Mouse (Mus musculus) urinary bladder, postnatal 25 days (tissue): ENCODE measurements around the gene Bet1l.
"Not testable (repeated sequence)": the region's sequence is repeated elsewhere in the genome, so short reads cannot be mapped to it uniquely, and the experiment has no call there.

Experiments
- DNase-seq: peaks from one replicate; pipeline ENCODE4 v3.0.0; 2022; ENCODE audit warnings: low spot score

Gene Bet1l

DNA sequence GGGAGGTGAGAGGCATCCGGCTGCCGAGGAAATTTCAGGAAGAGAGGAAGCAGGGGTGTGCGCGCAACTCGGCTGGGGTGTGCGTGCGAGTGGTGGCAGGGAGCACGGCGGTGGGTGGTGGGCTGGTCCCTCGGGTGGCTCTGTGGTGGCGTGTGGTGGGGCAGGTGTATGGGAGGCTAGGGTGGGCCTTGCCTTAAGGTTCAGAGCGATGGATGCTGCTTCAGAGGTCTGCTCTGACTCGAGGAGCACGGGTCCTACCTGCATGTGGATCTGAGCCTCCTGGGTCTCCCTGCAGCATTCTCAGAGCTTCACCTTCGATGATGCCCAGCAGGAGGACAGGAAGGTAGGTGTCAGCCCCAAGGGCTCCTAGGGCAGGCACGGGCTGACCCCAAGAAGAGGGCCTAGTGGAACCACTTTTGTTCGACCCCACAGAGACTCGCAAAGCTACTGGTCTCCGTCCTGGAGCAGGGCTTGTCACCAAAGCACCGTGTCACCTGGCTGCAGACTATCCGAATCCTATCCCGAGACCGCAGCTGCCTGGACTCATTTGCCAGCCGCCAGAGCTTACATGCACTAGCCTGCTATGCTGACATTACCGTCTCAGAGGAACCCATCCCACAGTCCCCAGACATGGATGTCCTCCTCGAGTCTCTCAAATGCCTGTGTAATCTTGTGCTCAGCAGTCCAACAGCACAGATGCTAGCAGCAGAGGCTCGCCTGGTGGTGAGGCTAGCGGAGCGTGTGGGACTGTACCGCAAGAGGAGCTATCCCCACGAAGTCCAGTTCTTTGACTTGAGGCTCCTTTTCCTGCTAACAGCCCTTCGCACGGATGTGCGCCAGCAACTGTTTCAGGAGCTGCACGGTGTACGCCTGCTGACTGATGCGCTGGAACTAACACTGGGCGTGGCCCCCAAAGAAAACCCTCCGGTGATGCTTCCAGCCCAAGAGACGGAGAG is at the start of gene Bet1l:
Gene Bet1l, minus strand, starts transcription at position 28 of the 956 bp plus-strand sequence.
- no peak for DNase-seq

DNA sequence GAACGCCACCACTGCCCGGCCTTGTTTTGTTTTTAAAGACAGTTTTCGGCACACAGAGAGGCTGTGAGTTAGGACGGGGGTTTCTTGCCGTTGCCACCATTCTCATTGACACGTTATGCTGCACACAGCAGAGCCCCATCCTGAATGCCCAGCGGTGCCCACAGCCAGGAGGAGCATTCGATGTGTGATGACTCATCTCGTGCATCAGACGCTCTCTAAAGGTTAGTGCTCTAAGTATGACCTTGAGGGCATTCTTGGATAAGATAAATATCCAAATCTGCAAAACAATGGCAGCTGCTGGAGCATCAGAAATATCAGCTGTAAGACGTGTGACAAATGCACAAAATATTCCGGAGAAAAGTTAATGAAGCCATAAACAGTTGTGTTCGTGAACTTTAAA is 49.8 kb upstream of the Bet1l start:
- no peak for DNase-seq

DNA sequence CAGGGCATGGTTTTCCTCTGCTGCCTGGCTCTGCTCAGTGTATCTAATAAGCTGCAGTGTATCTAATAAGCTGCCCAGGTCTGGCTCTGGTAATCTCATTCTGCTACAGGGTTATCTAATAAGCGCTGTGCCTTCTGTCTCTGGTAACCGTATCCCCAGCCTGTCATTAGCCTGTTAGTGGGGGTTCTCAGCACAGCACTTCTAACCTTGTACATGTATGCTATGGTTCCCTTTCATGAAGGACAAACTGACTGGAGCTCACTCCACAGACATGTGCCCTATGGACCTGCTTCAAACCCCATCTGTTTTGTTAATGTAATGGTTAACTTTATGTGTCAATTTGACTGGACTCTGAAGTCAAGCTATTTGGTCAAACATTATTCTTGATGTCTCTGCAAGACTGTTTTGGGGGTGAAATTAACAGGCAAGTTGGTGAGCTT is 48.3 kb upstream of the Bet1l start:
- DNase-seq: no peak

DNA sequence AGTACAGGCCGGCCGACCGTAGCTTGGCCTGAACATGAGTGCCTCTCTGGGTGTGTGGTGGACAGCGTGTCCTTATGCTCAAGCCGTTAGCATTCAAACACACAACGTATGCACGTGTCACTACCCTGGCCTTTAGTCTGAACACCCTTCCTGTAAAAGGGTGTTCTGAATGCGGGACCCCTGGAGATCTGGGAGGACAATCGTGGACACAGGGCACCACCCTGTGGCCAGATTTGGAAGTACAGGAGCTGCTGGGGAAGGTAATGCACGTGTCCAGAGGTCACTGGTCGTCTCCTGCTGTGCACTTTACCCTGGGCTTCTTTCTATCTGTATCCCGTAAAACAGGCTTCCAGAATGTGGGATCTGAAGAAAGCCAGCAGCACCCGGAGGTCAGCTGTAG is 45.8 kb upstream of the Bet1l start:
- DNase-seq: peak; percentile 81

DNA sequence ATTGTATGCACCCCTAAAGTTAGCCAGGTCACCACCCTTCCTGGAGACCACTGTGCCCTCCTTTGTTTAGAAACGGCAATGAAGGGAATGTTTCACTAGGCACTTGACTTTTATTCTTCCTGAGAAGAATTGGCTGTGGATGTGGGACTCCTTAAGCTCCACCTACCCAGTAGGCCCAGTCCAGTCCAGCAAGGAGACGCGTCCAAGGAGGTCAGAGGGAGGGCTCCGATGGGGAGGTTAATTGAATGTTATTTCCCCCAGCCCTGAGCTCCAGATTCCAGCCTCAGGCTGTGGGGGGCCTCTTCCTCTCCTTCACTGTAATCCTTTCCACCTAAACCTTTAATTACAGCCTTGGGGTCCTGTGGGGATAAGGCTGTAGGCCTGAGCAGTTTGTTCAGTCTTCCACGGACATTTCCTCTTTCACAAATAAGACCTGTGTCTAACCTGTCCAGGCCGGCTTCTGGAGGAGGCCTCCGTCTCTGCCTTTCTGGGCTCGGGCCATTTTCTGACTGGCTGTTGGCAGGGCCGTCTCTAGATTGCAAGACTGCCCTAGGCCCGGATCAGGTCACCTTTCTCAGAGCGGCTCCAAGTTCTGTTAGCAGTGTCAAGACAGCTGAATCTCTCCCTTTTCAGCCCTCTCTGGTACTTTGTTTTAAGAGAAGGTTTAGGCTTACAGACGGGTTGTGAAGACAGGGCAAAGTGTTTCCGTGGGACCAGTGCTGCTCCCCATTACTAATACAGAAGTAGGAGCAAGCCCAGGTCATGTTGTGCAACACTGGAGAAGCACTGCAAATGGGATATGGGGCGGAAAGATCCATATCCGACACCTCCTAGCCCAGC is 44.9 kb upstream of the Bet1l start:
- DNase-seq: no peak

DNA sequence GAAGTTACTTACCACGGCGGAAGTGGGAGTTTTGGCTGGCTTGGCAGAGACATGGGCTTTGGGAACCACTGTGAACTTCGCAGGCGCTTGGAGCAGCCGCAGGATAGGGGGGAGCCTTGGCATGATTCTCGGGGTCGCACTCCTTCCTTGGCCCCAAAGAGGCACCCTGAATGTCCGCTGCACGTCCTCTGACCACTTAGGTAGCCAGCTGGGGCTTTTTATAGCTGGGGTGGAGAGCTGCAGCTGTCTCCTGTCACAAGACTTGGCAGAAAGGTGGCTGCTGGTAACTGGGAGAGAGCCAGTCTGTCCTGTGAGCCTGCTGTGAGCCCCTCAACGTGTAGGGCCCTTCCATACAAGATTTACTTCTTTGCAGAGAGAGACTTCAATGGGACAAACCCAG is 42.8 kb upstream of the Bet1l start, which contains the start of gene Cox8b:
Gene Cox8b, minus strand, starts transcription at position 227 of the 400 bp plus-strand sequence.
- DNase-seq: no peak

DNA sequence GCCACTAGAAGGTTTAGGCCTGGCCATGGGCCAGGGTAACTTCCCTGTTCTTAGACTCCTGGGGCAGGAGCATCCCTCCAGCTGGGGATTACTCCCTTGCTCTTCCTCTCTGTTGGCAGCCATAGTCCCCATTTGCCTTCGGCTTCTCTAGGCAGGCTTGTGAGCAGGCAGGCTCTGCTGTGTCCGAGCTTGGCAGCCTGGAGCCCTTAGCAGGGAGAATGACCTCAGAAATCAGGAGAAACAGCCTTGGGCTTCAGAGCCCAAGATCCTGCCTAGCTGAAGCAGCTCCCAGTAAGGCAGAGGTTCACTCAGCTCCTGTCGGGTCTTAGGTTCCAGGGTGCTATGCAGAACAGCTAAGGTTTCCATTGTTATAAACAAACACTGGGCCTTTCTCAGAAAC is 41.7 kb upstream of the Bet1l start:
- no peak for DNase-seq

DNA sequence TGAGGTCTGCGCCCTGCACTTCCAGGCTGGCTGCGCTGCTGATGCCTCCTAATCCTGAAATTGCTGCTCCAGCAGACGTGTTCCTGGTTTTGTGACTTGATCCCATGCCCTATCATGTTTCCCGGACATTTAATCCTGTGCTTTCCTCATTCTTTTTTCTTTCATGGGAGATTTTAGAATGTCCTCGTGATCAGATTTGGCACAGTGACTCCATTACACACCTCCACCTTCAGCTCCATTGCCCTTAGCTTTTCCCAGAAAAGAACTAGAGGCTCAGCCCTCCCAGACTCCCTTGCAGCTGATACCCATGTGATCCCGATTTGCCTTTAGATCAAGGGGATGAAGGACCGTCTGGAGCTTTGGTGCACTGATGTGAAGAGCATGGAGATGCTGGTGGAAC is 40.5 kb upstream of the Bet1l start:
- no peak for DNase-seq

DNA sequence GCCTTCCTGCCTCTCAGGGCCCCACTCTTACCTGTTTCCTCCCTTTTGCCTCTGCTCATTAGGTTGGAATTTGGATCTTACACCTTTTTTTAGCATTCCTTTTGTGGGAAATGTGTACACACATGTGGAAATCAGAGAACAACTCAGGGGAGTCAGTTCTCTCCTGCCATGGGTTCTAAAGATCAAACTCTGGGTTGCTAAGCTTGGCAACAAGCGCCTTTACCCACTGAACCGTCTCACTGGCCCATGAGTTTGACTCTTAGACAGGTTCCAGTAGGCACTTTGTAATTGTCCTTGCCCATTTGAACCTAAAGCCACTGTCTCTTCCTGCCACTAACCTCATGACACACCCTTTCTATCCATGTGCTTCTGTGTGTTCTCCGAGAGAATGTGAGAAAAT is 37.2 kb upstream of the Bet1l start:
- no peak for DNase-seq

DNA sequence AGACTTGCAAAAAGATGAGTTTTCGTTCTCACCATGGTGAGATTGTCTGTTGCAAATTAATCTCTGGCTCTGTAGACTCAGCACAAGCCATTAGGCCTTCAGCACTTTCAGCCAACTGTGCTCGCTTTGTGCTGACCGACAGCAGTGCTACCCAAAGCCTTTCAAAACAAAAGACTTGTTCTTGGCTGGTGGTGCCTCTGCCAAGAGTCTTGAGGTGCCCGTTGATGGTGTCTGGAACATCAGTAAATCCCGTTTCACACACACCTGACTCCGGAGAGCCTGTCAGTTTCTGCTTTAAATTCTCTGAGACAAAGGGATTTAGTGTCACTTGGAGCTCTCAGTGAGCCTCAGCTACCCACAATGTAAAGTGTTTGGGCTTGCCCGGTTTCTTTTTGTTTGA is 36.7 kb upstream of the Bet1l start:
- DNase-seq: no peak

DNA sequence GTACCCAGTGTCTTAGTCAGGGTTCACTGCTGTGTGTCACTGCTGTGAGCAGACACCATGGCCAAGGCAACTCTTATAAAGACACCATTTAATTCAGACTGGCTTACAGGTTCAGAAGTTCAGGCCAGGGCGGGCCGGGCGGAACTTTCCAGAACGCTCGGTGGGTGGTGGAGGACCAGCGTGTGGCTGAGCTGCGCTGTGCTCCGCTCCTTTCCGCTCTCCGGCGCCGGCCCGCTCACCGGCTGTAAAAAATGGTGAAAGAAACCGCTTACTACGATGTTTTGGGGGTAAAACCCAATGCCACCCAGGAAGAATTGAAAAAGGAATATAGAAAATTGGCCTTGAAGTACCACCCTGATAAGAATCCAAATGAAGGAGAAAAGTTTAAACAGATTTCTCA is 33.3 kb upstream of the Bet1l start:
- DNase-seq: not testable (repeated sequence)

DNA sequence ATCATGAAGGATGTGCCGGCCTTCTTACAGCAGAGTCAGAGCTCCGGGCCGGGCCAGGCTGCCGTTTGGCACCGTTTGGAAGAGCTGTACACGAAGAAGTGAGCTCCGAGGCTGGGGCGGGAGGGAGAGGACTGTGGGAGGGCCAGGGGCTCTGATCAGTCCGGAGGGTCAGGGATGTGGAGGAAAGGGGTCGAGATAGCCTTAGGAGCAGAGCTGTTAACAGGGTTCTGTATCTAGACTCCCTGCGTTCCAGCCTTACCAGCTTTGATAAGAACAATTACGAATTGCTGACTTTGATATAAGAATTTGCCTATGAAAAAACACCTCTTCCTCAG is 25.1 kb upstream of the Bet1l start:
- no peak for DNase-seq

DNA sequence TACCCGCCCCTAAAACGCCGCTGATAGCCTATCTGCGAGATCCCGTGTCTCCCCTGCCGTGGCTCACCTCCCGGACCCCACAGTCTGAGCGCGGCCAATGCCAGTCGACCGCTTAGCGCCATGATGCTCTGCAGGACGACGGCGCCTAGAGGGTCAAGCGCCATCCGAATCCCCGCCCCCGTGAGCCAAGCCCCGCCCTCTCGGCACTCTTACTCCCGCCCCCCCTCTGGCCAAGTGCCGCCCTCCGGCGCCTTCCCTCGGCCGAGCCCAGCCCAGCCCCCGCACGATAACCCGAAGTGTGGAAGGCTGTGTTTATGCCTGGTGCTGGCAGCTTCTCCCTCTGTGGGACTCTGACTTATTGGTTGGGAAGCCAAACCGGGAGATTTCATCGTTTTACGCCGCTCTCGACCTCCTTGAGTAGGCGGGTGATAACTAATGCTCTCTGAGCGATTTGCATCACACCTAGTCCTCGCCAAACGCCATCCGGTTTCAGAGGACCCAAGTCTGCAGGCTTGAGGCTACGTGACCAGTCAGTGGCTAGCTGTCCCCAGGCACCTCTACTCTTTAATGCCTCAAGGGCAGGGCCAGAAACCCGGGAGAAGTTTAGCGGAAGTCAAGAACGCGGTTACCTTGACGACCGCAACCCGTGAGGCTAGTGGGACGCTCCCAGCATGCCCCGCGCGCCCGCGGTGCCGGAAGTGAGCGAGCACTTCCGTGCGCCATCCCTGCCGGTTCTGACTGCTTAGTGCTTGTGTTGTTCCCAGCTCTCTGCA is 24.5 kb upstream of the Bet1l start, which contains the start of the genes Psmd13 and Sirt3:
Gene Psmd13, plus strand, starts transcription at position 273 of the 773 bp plus-strand sequence.
Gene Sirt3, minus strand, starts transcription at position 614 of the 773 bp plus-strand sequence.
- peak; percentile 93 for DNase-seq

DNA sequence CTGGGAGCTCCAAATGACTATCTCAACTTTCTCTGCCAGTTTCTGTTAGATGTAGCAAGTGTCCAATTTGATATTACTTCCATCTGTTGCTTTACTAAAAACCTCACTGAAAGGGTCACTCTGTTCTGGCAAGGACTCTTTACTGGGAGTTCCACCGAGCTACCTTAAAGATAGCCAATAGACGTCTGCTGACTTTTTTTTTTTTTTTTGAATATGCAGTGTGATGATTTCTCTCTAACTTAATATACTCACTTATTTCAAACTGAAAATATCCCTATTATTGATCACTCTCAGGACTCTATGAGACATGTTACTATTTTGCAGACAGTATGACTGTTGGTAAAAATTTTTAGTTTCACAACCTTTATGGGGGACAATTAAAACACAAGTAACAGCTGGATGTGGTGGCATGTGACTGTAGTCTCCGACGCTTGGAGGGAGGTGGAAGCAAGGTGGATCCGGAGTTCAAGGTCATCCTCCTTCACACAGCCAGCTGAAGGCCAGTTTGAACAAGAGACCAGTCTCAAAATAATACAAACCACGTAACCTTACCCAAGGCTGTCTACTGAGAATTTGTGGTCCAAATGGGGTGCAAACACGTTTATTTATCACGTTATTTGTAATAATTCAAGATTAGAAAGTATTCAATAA is 23.6 kb upstream of the Bet1l start:
- DNase-seq: no peak

DNA sequence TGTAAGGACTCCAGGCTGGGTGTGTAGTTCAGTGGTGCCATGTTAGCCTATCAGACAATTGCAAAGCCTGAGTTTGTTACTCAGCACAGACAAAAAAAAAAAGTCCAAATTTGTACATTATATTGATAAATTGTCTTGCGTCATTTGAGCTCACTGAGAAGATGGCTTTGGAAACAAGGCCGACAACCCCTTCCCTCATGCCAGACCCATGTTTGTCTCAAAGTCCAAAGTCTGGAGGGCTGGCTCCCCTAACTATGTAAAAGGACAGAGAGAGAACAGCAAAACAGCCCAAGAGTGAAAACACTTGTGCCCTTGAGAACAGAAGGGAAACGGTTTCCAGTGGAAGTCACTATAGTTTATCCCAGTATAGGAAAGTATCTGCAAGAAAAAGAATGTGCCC is 23.0 kb upstream of the Bet1l start:
- DNase-seq: no peak

DNA sequence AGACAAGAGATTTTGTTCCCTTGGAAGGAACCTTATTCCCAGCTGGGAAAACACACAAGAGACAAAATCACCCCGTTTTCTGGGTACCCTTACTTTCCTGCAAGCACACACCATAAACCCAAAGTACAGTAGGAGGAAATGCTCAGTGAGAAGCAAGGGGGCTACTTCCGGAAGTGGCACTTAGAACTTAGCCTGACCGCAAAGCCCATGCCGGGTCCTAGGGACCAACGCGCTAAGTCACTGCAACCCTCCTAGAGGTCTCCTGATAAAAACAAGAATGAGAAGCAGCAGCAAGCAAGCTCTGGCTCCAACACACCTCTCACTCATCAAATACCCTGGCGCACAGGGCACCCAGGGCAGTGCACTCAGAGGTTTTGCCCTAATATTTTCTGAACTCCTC is 22.0 kb upstream of the Bet1l start:
- DNase-seq: no peak

DNA sequence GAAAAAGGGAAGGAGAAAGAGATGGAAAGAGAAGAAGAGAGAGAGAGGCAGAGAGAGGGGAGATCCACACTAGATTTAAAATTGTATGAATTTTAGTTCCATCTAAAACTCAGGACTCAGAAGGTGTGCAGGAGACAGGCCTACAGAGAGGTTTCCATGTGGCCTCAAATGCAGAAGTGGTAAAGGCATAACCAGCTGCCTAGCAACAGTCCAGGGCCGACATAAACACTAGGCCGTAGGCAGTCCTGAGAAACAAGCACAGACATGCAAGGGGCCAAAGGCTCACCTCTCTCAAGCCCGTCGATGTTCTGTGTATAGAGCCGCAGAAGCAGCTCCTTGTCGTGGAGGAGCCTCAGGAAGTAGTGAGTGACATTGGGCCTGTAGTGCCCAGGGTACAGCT is 20.0 kb upstream of the Bet1l start:
- DNase-seq: no peak

DNA sequence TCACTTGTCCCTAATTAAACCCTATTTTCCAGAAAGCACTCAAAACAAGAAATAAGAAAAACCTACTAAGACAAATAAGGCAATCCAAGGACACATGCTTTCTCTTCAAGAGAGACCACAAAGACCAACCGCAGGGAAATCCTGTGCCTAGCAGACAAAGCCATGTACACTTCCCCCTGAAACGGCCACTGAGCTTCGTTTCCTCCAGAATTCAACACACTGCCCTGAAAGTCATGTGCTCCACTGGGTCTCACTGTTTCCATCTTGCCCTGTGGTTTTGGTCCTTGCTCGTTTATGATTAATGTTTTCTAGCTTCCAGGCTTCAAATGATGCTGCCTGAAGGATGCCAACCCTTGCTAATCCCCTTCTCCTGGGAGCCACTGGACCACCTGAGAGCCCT is 16.8 kb upstream of the Bet1l start:
- no peak for DNase-seq

DNA sequence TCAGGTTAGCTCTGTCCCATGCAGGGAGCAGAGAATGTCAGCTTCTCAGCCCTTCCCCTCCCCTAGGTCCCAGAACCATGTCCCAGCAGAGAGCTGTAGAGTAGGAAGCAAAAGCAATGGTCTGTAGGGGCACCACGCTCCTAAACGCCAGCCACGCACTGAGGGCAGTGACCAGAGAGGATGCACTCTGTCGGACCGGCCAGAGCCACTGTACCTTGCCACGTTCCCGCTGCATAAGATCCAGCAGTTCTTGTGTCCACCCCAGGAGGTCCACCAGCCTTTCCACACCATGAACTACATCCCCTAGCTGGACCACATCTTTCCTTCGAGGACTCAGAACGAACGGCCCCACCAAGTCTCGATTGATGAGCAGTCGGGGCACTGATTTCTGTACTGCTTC is 7.4 kb upstream of the Bet1l start:
- DNase-seq: no peak

DNA sequence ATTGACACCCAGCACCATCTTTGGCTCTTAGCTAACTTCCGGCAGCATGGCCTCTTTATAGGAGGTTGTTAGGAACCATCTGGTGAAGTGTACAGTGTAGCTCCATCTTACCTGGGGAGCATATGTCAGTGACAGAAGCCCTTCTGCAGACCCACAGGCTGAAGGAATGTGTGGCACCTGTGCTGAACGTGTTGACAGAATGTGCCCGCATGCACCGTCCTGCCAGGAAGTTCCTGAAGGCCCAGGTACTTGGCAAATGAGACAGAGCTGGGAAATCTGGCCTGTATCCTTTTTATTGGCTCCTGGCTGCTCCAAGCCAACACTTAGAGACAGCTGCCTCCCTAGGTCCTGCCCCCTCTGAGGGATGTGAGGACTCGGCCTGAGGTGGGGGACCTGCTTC is 3.4 kb upstream of the Bet1l start:
- no peak for DNase-seq

DNA sequence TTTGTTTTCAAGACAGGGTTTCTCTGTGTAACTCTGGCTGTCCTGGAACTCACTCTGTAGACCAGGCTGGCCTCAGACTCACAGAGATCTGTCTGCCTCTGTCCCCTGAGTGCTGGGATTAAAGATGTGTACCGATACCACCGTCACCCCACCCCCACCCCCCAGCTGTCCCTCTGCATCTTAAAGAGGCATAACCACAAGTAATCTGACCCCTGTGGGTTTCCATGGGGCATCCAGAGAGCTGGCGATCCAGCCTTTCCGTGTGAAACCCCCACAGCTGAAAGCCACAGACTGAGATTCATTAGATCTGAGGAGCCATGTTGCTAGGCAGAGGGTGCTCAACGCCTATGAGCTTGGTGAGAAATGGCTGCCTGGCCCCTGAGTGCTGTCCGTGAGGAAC is 2.6 kb upstream of the Bet1l start:
- DNase-seq: no peak

DNA sequence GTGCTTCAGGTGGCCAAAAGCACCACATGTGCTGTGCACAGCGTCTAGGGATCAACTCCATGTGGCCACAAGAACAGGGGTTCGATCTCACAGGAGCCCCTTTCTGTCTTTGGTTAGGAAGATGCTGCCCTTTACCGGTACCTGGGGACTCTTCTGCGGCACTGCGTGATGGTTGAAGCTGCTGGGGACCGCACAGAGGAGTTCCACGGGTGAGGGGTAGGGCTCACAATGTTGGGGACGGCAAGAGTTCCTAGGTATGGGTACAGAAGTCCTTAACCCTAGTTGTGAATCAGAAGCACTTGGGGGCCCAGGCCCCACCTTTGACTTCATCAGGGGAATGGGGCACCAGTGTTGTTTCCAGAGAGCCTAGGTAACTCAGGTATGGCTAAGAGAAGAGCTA is 1.4 kb upstream of the Bet1l start:
- DNase-seq: no peak
